ENCODE assay signal across 26 mouse cellular contexts in the genomic region with DNA sequence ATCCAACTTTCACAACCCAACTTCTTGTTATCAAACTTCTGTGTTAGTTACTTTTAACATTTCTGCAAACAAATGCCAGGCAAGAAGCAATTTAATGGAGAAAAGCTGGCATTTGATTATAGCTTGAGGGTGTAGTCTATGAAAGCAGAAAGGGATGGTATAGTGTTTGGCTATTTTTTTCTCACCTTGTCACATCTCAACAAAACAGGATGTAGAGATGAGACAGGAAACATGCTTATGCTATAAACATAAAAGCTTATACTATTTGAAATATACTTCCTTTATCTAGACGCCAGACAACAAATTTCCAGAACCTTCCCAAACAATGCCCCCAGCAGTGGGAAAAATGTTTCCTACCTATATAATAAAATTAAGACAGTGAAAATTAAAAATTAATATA.
"Had no signal": no experiment of that assay in that cellular context is flagged by ENCODE, and none has a peak within 500 bp of the region (broad histone marks: within the 10 kb centered on the region; RNA-seq: fewer than 3 reads in every experiment).

No protein-coding gene starts in this region.

- DNase-seq: gastrocnemius, adult 2 months; gastrocnemius, postnatal 14 days; gastrocnemius, postnatal 36 days; heart, postnatal 10 days; heart, postnatal 4 days; kidney, adult 11 months; kidney, adult 2 months; kidney, adult 9 months; kidney, postnatal 14 days; kidney, postnatal 36 days; liver; liver, embryonic 13.5 days had no signal

- H3K4me3 ChIP-seq: gastrocnemius, adult 2 months; heart, embryonic 10.5 days; heart, embryonic 12.5 days; hindbrain, embryonic 10.5 days; hindbrain, embryonic 12.5 days; intestine, embryonic 15.5 days; kidney, embryonic 15.5 days; layer of hippocampus, adult 2 months; left cerebral cortex, adult 2 months; limb, embryonic 10.5 days; limb, embryonic 12.5 days; liver, embryonic 13.5 days; liver, embryonic 15.5 days had no signal

- H3K9ac ChIP-seq: heart, embryonic 12.5 days; hindbrain, embryonic 12.5 days; hindbrain, embryonic 14.5 days; intestine, embryonic 15.5 days; kidney, embryonic 15.5 days; limb, embryonic 12.5 days; liver, embryonic 13.5 days; liver, embryonic 15.5 days had no signal

- H3K27ac ChIP-seq: gastrocnemius, adult 2 months; heart, embryonic 10.5 days; hindbrain, embryonic 10.5 days; hindbrain, embryonic 12.5 days; hindbrain, embryonic 14.5 days; intestine, embryonic 15.5 days; kidney, embryonic 15.5 days; kidney, postnatal 0 days; layer of hippocampus, adult 2 months; left cerebral cortex, adult 2 months; limb, embryonic 10.5 days; limb, embryonic 12.5 days; liver, embryonic 13.5 days; liver, embryonic 15.5 days had no signal

- H3K27me3 ChIP-seq: heart, embryonic 12.5 days; hindbrain, embryonic 12.5 days; intestine, embryonic 15.5 days; kidney, embryonic 15.5 days; limb, embryonic 12.5 days; liver, embryonic 13.5 days; liver, embryonic 15.5 days had no signal

- H3K36me3 ChIP-seq: heart, embryonic 10.5 days; heart, embryonic 12.5 days; hindbrain, embryonic 10.5 days; hindbrain, embryonic 12.5 days; intestine, embryonic 15.5 days; kidney, embryonic 15.5 days; limb, embryonic 10.5 days; limb, embryonic 12.5 days; liver, embryonic 13.5 days; liver, embryonic 15.5 days had no signal

- ATAC-seq: hindbrain, embryonic 16.5 days; intestine, embryonic 15.5 days had no signal

- H3K4me1 ChIP-seq: heart, embryonic 10.5 days; heart, embryonic 12.5 days; hindbrain, embryonic 10.5 days; hindbrain, embryonic 12.5 days; intestine, embryonic 15.5 days; kidney, embryonic 15.5 days; limb, embryonic 10.5 days; limb, embryonic 12.5 days; liver, embryonic 13.5 days; liver, embryonic 15.5 days had no signal
